Mouse (Mus musculus): ENCODE measurements at regions not wholly inside any gene's neighbourhood (a gene's known extent, or its start where the extent isn't known, plus 50 kb on each side); places are given as distances from the start of the nearest gene placed in this dataset.

- TF ChIP-seq CTCF (IDR thresholded peaks at IDR 0.05; ENCODE audit: insufficient read depth, low read length): no peak
- TF ChIP-seq POLR2A (IDR thresholded peaks at IDR 0.05; ENCODE audit: borderline replicate concordance, extremely low read depth, low read depth, low read length): no peak
Measured at GRCm38 (mm10) chr3:134605356-134605771, 223.4 kb upstream of the Tacr3 start.

Measured in lung, adult 2 months (tissue).